Comparison of ENCODE assay signal across 33 mouse cellular contexts in genomic region chr6:146881896-146882770, GRCm38 (mm10). TPM values are rescaled to one million over a fixed set of nuclear protein-coding genes. Genes with fewer than 3 reads are reported as not detected.
"Had no signal": no experiment of that assay in that cellular context is flagged by ENCODE, and none has a peak within 500 bp of the region (broad histone marks: within the 10 kb centered on the region; RNA-seq: fewer than 3 reads in every experiment).

No protein-coding gene starts in this region.

- DNase-seq: kidney, postnatal 25 days; layer of hippocampus, adult 9-11 months; liver, embryonic 13.5 days; lung, adult 2 months; lung, postnatal 14 days; lung, postnatal 4 days; right cerebral cortex, adult 18-20 months; right cerebral cortex, postnatal 14 days; right cerebral cortex, postnatal 4 days; thymus, adult 2 months; thymus, postnatal 14 days; thymus, postnatal 4 days had no signal

- H3K4me3 ChIP-seq: kidney, embryonic 15.5 days; layer of hippocampus, adult 2 months; liver, embryonic 13.5 days; midbrain, embryonic 13.5 days; myocyte; neural tube, embryonic 13.5 days had no signal

- H3K27ac ChIP-seq: kidney, embryonic 15.5 days; layer of hippocampus, adult 2 months; liver, embryonic 13.5 days; midbrain, embryonic 13.5 days; neural tube, embryonic 13.5 days; stomach, postnatal 0 days had no signal

- H3K9me3 ChIP-seq: midbrain, embryonic 13.5 days had no signal

- H3K9ac ChIP-seq: kidney, embryonic 15.5 days; liver, embryonic 13.5 days; midbrain, embryonic 13.5 days; neural tube, embryonic 13.5 days had no signal

- H3K27me3 ChIP-seq: kidney, embryonic 15.5 days; liver, embryonic 13.5 days; midbrain, embryonic 13.5 days had no signal

- ATAC-seq: midbrain, embryonic 13.5 days; midbrain, embryonic 16.5 days had no signal

- H3K4me2 ChIP-seq: kidney, embryonic 15.5 days; liver, embryonic 13.5 days; midbrain, embryonic 13.5 days; neural tube, embryonic 13.5 days had no signal

- H3K36me3 ChIP-seq: kidney, embryonic 15.5 days; liver, embryonic 13.5 days; midbrain, embryonic 13.5 days; neural tube, embryonic 13.5 days had no signal

RNA-seq across cellular contexts. Expression of gene Smco2, which starts 32.2 kb away (rescaled TPM):
- total RNA-seq: layer of hippocampus, adult 2 months; layer of hippocampus, postnatal 25 days; left cerebral cortex, adult 18-20 months; left cerebral cortex, postnatal 36 days; liver, adult 2 months; megakaryocyte progenitor cell, adult 5-6 weeks; megakaryocyte-erythroid progenitor cell, adult 5-6 weeks; monocyte, adult 5-6 weeks; neutrophil, adult 5-6 weeks had no signal
- polyA plus RNA-seq: kidney, embryonic 15.5 days; large intestine, adult 2 months; limb, embryonic 11.5 days; limb, embryonic 14.5 days; liver, embryonic 13.5 days; liver, embryonic 16.5 days; lung, embryonic 16.5 days; midbrain, embryonic 13.5 days; midbrain, embryonic 16.5 days; myocyte; neural tube, embryonic 13.5 days; stomach, embryonic 14.5 days; stomach, postnatal 0 days; thymus, adult 2 months had no signal
